Mouse (Mus musculus): ENCODE measurements around the gene Agbl4. TPM values are rescaled to one million over a fixed set of nuclear protein-coding genes. Genes with fewer than 3 reads are reported as not detected.

The Agbl4 gene
- polyA plus RNA-seq, 1 experiment from 2014 or later, result 0.24 TPM

DNA sequence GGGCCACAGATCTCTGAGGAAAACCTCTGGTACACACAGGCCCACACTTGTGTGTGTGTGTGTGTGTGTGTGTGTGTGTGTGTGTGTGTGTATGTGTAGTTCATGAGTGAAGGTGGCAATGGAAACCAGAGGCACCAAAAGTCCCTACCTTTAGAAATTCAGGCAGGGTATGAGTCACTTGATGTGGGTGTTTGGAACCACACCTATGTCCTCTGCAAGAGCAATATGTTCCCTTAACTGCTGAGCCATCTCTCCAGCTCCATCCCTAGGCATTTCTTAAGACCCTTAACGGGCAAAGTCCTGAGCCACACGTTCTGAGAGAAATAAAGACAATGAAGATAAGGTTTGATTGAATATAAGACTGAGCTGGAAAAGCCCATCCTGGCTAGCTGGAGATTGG lies 1147.2 kb downstream of the Agbl4 start:
- whole genome bisulfite sequencing, result 82% methylated on average over 2 of the region's 2 CpGs
- no peaks in the 10 kb centered on the region for H3K4me1 ChIP-seq

GRCm38 (mm10) chr4:111546009-111546408 lies 1148.5 kb downstream of the Agbl4 start:
- H3K27ac ChIP-seq (replicated peaks), result no peak overlapping the region
- no peaks in the 10 kb centered on the region for H3K9me3 ChIP-seq
- WGBS, result 69% methylated on average over 7 of the region's 7 CpGs
- no peaks in the 10 kb centered on the region for H3K4me1 ChIP-seq
- no peaks in the 10 kb centered on the region for H3K27me3 ChIP-seq (replicated peaks; ENCODE audit: low read depth, poor library complexity, severe bottlenecking)
- H3K4me3 ChIP-seq, result no peak overlapping the region
- no peak for DNase-seq (ENCODE audit: low spot score)
- H3K36me3 ChIP-seq (replicated peaks), result no peaks in the 10 kb centered on the region

More for the DNA sequence above, 1147.2 kb downstream of the Agbl4 start:
- Histone ChIP-seq H3K27ac (replicated peaks) (no peak overlapping the region), H3K4me3 (no peak overlapping the region), H3K27me3 (replicated peaks; ENCODE audit: low read depth, poor library complexity, severe bottlenecking) (no peaks in the 10 kb centered on the region), H3K36me3 (replicated peaks) (no peaks in the 10 kb centered on the region), H3K9me3 (no peaks in the 10 kb centered on the region)
- no peak for DNase-seq (ENCODE audit: low spot score)

- Histone ChIP-seq H3K9me3 (no peaks in the 10 kb centered on the region), H3K36me3 (replicated peaks) (no peaks in the 10 kb centered on the region), H3K4me1 (no peaks in the 10 kb centered on the region), H3K4me3 (no peak overlapping the region), H3K27me3 (replicated peaks; ENCODE audit: low read depth, poor library complexity, severe bottlenecking) (no peaks in the 10 kb centered on the region), H3K27ac (replicated peaks) (no peak overlapping the region)
- 71% methylated on average over 2 of the region's 2 CpGs for WGBS
- DNase-seq (ENCODE audit: low spot score), result no peak
These were observed 1158.0 kb downstream of the Agbl4 start for GRCm38 (mm10) chr4:111555426-111555825.

DNA sequence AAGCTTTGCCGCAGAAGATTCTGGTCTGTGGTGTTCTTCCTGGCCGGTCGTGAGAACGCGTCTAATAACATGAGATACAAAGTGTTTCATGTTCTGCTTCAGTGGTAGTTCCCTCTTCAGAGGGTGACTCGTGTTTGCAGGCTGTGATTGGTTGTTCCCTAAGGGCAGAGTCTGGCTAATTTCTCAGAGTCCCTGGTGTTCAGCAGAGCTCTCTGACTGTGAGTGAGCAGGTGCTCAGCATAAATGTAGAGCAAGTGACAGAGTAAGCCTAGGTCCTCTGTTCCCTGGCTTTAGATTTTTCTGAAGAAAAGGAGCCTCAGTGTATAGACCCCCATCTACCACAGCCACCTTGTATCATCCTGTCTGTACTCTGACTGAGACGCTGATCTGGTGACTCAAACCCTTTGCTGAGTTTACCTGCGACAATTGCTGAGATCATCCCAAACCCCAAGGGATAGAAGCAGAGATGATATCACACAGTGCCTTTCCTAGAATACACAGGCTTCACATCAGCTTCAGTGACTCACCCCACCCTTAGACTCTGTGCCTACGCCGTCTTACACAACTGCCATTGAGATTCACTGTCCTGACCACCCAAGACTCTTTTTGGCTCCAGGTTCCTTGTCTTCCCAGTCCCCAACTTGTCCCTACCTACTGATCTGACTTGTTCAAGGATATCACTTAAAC lies 1179.8 kb downstream of the Agbl4 start:
- Histone ChIP-seq H3K36me3 (replicated peaks) (no peaks in the 10 kb centered on the region), H3K27ac (replicated peaks) (no peak overlapping the region), H3K4me1 (peaks cover 15% of the 10 kb centered on the region), H3K4me3 (no peak overlapping the region), H3K27me3 (replicated peaks; ENCODE audit: low read depth, poor library complexity, severe bottlenecking) (no peaks in the 10 kb centered on the region), H3K9me3 (no peaks in the 10 kb centered on the region)
- 91% methylated on average over 10 of the region's 10 CpGs for WGBS
- no peak for DNase-seq (ENCODE audit: low spot score)

- H3K9me3 ChIP-seq, result no peaks in the 10 kb centered on the region
- H3K4me1 ChIP-seq, result peaks cover 16% of the 10 kb centered on the region
- H3K4me3 ChIP-seq, result no peak overlapping the region
- H3K36me3 ChIP-seq (replicated peaks), result no peaks in the 10 kb centered on the region
- H3K27ac ChIP-seq (replicated peaks), result no peak overlapping the region; the same call in 1 of the 2 replicates
- H3K27me3 ChIP-seq (replicated peaks; ENCODE audit: low read depth, poor library complexity, severe bottlenecking), result no peaks in the 10 kb centered on the region
- 44% methylated on average over 4 of the region's 4 CpGs for WGBS
- peak; percentile 14 for DNase-seq (ENCODE audit: low spot score)
These were observed 1181.8 kb downstream of the Agbl4 start for GRCm38 (mm10) chr4:111579115-111579862.

GRCm38 (mm10) chr4:111579863-111580224 lies 1182.4 kb downstream of the Agbl4 start:
- no peak overlapping the region for H3K4me3 ChIP-seq
- H3K9me3 ChIP-seq, result no peaks in the 10 kb centered on the region
- no peaks in the 10 kb centered on the region for H3K36me3 ChIP-seq (replicated peaks)
- DNase-seq (ENCODE audit: low spot score), result no peak
- WGBS, result 30% methylated on average over 4 of the region's 4 CpGs
- H3K4me1 ChIP-seq, result peaks cover 18% of the 10 kb centered on the region
- no peak overlapping the region; the same call in 1 of the 2 replicates for H3K27ac ChIP-seq (replicated peaks)
- no peaks in the 10 kb centered on the region for H3K27me3 ChIP-seq (replicated peaks; ENCODE audit: low read depth, poor library complexity, severe bottlenecking)

GRCm38 (mm10) chr4:111580239-111580638 lies 1182.8 kb downstream of the Agbl4 start:
- H3K36me3 ChIP-seq (replicated peaks), result no peaks in the 10 kb centered on the region
- H3K4me3 ChIP-seq, result no peak overlapping the region
- DNase-seq (ENCODE audit: low spot score), result no peak
- no peaks in the 10 kb centered on the region for H3K27me3 ChIP-seq (replicated peaks; ENCODE audit: low read depth, poor library complexity, severe bottlenecking)
- H3K4me1 ChIP-seq, result peaks cover 18% of the 10 kb centered on the region
- WGBS, result 83% methylated on average over 1 of the region's 1 CpGs
- H3K9me3 ChIP-seq, result no peaks in the 10 kb centered on the region
- H3K27ac ChIP-seq (replicated peaks), result no peak overlapping the region; the same call in 1 of the 2 replicates

DNA sequence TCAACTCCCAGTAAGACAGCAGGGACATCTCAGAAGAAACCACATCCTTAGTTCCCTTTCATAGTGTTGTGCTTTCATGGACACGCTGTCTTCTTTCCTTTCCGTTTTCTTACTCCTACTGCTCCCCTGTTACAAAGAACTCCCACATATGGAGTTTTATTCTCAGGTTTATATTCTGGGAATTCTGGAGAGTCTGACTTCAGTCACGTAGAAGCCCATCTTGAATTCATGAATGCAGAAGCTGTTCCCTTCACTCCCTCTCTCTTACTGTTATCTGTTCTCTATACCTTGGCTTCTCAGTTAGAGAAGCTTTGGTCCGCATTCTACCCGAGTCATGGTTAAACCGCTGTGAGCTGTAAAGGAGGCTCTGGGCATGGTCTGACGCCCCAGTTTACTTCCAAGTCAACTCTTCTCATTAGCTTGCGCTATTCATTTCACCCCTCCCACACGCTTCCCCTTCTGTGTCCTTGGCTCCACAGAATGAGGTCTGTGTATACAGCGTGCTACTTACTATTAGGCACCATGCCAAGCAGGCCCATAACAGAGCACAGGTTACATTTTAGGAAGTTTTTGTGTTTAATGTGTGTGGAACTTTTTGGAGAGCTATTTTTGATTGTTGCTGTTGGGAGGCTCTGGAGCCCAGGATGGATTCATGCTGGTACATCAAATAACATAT lies 1186.2 kb downstream of the Agbl4 start:
- Histone ChIP-seq H3K9me3 (no peaks in the 10 kb centered on the region), H3K27me3 (replicated peaks; ENCODE audit: low read depth, poor library complexity, severe bottlenecking) (no peaks in the 10 kb centered on the region), H3K27ac (replicated peaks) (no peak overlapping the region), H3K4me1 (peaks cover 18% of the 10 kb centered on the region), H3K4me3 (no peak overlapping the region), H3K36me3 (replicated peaks) (no peaks in the 10 kb centered on the region)
- DNase-seq (ENCODE audit: low spot score), result no peak
- WGBS, result 88% methylated on average over 10 of the region's 10 CpGs

GRCm38 (mm10) chr4:111584286-111584685 lies 1186.8 kb downstream of the Agbl4 start:
- Histone ChIP-seq H3K9me3 (no peaks in the 10 kb centered on the region), H3K36me3 (replicated peaks) (no peaks in the 10 kb centered on the region), H3K4me1 (peaks cover 16% of the 10 kb centered on the region), H3K27me3 (replicated peaks; ENCODE audit: low read depth, poor library complexity, severe bottlenecking) (no peaks in the 10 kb centered on the region), H3K4me3 (no peak overlapping the region), H3K27ac (replicated peaks) (no peak overlapping the region)
- DNase-seq (ENCODE audit: low spot score), result no peak
- 78% methylated on average over 7 of the region's 7 CpGs for WGBS

DNA sequence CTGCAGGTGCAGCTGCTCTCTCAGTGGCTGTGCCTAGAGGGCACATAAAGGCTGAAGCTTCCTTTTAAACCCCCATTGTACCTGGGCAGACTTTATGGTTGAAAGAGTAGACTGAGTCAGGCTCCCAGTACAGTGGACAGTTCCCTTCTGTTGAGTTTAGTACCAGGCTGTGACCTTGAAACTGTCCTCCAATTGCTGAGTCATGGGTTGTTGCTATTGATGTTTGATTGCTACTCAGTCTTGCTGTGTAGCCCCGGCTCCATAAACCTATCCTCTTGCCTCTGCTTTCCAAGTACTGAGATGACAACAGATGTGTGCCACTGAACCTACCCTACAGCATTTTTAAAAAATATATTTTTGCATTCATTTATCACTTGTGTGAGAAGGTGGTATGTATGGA lies 1190.8 kb downstream of the Agbl4 start:
- no peak overlapping the region for H3K4me3 ChIP-seq
- WGBS, result 86% methylated on average over 1 of the region's 1 CpGs
- no peaks in the 10 kb centered on the region for H3K27me3 ChIP-seq (replicated peaks; ENCODE audit: low read depth, poor library complexity, severe bottlenecking)
- H3K36me3 ChIP-seq (replicated peaks), result no peaks in the 10 kb centered on the region
- 0 out of 2 replicates have a peak, but pooled peaks cover 3% of the 10 kb centered on the region for H3K4me1 ChIP-seq
- no peak overlapping the region for H3K27ac ChIP-seq (replicated peaks)
- no peaks in the 10 kb centered on the region for H3K9me3 ChIP-seq
- no peak for DNase-seq (ENCODE audit: low spot score)

- Histone ChIP-seq H3K4me1 (no peaks in the 10 kb centered on the region), H3K36me3 (replicated peaks) (no peaks in the 10 kb centered on the region), H3K27me3 (replicated peaks; ENCODE audit: low read depth, poor library complexity, severe bottlenecking) (no peaks in the 10 kb centered on the region), H3K9me3 (no peaks in the 10 kb centered on the region), H3K4me3 (no peak overlapping the region), H3K27ac (replicated peaks) (no peak overlapping the region)
- DNase-seq (ENCODE audit: low spot score), result peak; percentile 29
- 80% methylated on average over 4 of the region's 4 CpGs for WGBS
These were observed 1192.2 kb downstream of the Agbl4 start for GRCm38 (mm10) chr4:111589467-111590170.

GRCm38 (mm10) chr4:111594655-111595295 lies 1197.3 kb downstream of the Agbl4 start:
- H3K9me3 ChIP-seq, result no peaks in the 10 kb centered on the region
- 86% methylated on average over 3 of the region's 3 CpGs for WGBS
- no peaks in the 10 kb centered on the region for H3K27me3 ChIP-seq (replicated peaks; ENCODE audit: low read depth, poor library complexity, severe bottlenecking)
- H3K27ac ChIP-seq (replicated peaks), result no peak overlapping the region
- DNase-seq (ENCODE audit: low spot score), result no peak
- H3K4me1 ChIP-seq, result no peaks in the 10 kb centered on the region
- no peaks in the 10 kb centered on the region for H3K36me3 ChIP-seq (replicated peaks)
- H3K4me3 ChIP-seq, result no peak overlapping the region

All from embryonic facial prominence, embryonic 10.5 days (tissue).